Mouse (Mus musculus) ES-E14 (cell line): Measurements from ENCODE around the gene Rasgef1b. TPM values are rescaled to one million over a fixed set of nuclear protein-coding genes. Genes with fewer than 3 reads are reported as not detected.

ENCODE experiments used
- DNase-seq: peaks from one replicate; pipeline ENCODE4 v3.0.0-alpha.2; 2013; ENCODE audit warnings: low read depth, low spot score
- H3K27ac ChIP-seq: 2 replicates; pipeline ENCODE4 v1.5.1; 2012; ENCODE audit warnings: low read depth, mild to moderate bottlenecking, low read length, moderate library complexity, mixed read lengths; ENCODE audit not compliant: poor library complexity, insufficient read depth, severe bottlenecking
- H3K36me3 ChIP-seq: 2 replicates; pipeline ENCODE4 v1.6.1; 2012; ENCODE audit warnings: mild to moderate bottlenecking, low read length, moderate library complexity, mixed read lengths; ENCODE audit not compliant: control insufficient read depth, poor library complexity, insufficient read depth, severe bottlenecking
- H3K4me1 ChIP-seq, 2 experiments: fragments of 150-350 bp in 1 of 2; sonication (generic) in 1 of 2; 2 replicates each; pipeline ENCODE4 v1.6.1; 2012; ENCODE audit warnings: low read length in 2 of 2, mild to moderate bottlenecking in 1 of 2, mixed read lengths in 1 of 2; ENCODE audit not compliant: control insufficient read depth in 2 of 2, insufficient read depth in 2 of 2, poor library complexity in 1 of 2
- H3K4me3 ChIP-seq, 2 experiments: fragments of 150-350 bp in 1 of 2; sonication (generic) in 1 of 2; 2 replicates each; pipeline ENCODE4 v1.5.1; 2012; ENCODE audit warnings: low read length in 2 of 2, low read depth in 1 of 2, mild to moderate bottlenecking in 1 of 2, mixed read lengths in 1 of 2; ENCODE audit not compliant: insufficient read depth in 1 of 2, poor library complexity in 1 of 2, severe bottlenecking in 1 of 2
- H3K9ac ChIP-seq: 2 replicates; pipeline ENCODE4 v1.6.1; 2012; ENCODE audit warnings: low read depth, mild to moderate bottlenecking, low read length, mixed read lengths; ENCODE audit not compliant: poor library complexity, insufficient read depth, severe bottlenecking
- H3K9me3 ChIP-seq: fragments of 150-350 bp; sonication (generic); 2 replicates; pipeline ENCODE4 v1.6.1; 2012; ENCODE audit warnings: low read depth, mild to moderate bottlenecking, low read length; ENCODE audit not compliant: control insufficient read depth, insufficient read depth
- CHD2 ChIP-seq: IDR thresholded peaks from 2 replicates; pipeline ENCODE4 v1.6.1; 2014; ENCODE audit warnings: mild to moderate bottlenecking, low read depth, low read length, inconsistent platforms
- HCFC1 ChIP-seq: IDR thresholded peaks from 2 replicates; pipeline ENCODE4 v1.6.1; 2012; ENCODE audit warnings: low read length, inconsistent platforms, borderline replicate concordance; ENCODE audit not compliant: insufficient read depth
- MAFK ChIP-seq: IDR thresholded peaks from 2 replicates; pipeline ENCODE4 v1.6.1; 2014; ENCODE audit warnings: mild to moderate bottlenecking, low read depth, low read length, inconsistent platforms; ENCODE audit not compliant: insufficient read depth
- ZC3H11A ChIP-seq: IDR thresholded peaks from 2 replicates; pipeline ENCODE4 v1.6.1; 2012; ENCODE audit warnings: low read depth, mild to moderate bottlenecking, inconsistent platforms, low read length, borderline replicate concordance
- ZNF384 ChIP-seq: IDR thresholded peaks from 2 replicates; pipeline ENCODE4 v1.6.1; 2012; ENCODE audit warnings: low read depth, low read length, inconsistent platforms
- in situ Hi-C, 2 experiments: fragments of 600-800 bp; cut with MboI; formaldehyde crosslinking; loops; one replicate each; pipeline ENCODE4 v1.15.1; 2025; ENCODE audit warnings: low sequenced_read_pairs in 2 of 2, inconsistent platforms in 1 of 2; ENCODE audit not compliant: unreplicated experiment in 2 of 2
- total RNA-seq: library from RNA; depleted of rRNA; stranded (reverse); fragments of 300-350 nt; gene quantifications from 2 replicates; pipeline ENCODE4 v1.2.3, GENCODE M21; 2012

The Rasgef1b gene
- total RNA-seq, 1 experiment, result 2.8 TPM

DNA sequence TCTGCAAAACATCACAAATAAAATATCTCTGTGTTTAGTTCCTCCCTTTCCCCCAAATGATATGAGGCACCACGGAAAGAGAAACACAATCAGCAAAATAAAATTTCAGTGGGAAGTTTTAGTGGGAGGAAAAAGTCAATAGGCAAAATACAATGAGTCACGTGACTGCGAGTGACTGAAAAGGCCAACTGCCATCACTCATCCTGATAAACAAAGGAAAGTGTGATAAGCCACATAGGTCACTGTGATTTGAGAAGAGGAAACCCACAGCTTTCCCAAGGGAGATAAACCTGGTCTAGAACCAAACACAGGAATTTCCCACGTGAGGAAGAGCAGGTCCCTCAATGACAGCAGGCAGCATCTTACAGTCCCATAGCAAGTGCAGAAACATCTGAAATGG, 213.1 kb downstream of the Rasgef1b start:
- Histone ChIP-seq H3K4me1 (no peaks in the 10 kb centered on the region), H3K36me3 (no peaks in the 10 kb centered on the region), H3K9ac (no peak overlapping the region), H3K27ac (no peak overlapping the region), H3K4me3 (no peak overlapping the region), H3K9me3 (no peaks in the 10 kb centered on the region)
- TF ChIP-seq ZC3H11A (no peak), ZNF384 (no peak), MAFK (no peak)
- DNase-seq, result no peak
- in situ Hi-C loops, result no loop called here

- Histone ChIP-seq H3K36me3 (no peaks in the 10 kb centered on the region), H3K4me1 (no peaks in the 10 kb centered on the region), H3K9me3 (no peaks in the 10 kb centered on the region), H3K9ac (no peak overlapping the region), H3K4me3 (no peak overlapping the region), H3K27ac (no peak overlapping the region)
- in situ Hi-C loops, result no loop called here
- no peak for DNase-seq
- TF ChIP-seq MAFK (no peak), ZNF384 (no peak), ZC3H11A (no peak), CHD2 (no peak), HCFC1 (no peak)
These were observed 215.5 kb downstream of the Rasgef1b start for GRCm38 (mm10) chr5:99513209-99513880.

DNA sequence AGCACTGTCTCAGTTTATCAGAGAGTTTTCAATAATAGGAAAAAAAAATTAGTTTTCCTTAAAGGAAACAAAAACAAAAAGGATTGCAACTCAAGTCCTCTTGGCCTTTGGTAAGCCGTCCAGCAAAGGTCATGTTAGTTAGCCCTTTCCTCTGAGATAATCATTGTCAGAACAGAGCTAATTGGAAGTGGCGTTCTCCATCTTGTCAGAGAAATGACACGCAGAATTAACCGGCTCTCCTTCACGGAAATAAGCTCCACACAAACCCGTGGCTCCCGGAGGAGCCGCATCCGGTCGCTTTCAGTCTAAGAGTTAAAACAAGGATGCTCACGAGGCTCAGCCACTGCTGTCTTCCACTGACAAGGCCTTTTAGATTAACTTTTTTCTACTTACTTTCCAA, 217.8 kb downstream of the Rasgef1b start:
- H3K4me3 ChIP-seq, result no peak overlapping the region
- no peak for TF ChIP-seq HCFC1
- no peak for TF ChIP-seq ZNF384
- no peak for TF ChIP-seq CHD2
- TF ChIP-seq ZC3H11A, result no peak
- TF ChIP-seq MAFK, result no peak

DNA sequence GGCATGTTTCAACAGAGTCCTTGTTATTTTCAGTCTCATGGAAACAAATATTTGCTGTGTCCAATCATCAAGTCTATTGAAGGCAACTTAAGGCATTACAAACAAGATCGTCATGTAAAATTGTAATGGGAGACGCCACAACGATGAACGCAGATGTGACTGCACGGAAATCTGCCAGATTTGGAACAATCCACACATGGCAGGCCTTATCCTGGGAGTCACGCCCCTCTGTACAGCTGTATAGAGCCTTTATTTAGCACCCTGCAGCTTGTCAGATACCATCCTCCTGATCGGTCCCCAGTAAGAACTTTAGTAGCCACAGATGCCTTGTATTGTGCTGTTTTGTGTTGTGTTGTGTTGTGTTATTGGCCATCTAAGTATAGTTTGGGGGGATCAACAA, 222.8 kb downstream of the Rasgef1b start:
- H3K9ac ChIP-seq, result no peak overlapping the region
- H3K9me3 ChIP-seq, result no peaks in the 10 kb centered on the region
- TF ChIP-seq MAFK (no peak), HCFC1 (no peak), ZC3H11A (no peak), CHD2 (no peak), ZNF384 (no peak)
- no peaks in the 10 kb centered on the region for H3K36me3 ChIP-seq
- no peak for DNase-seq
- in situ Hi-C loops, result no loop called here
- H3K4me1 ChIP-seq, result no peaks in the 10 kb centered on the region
- H3K4me3 ChIP-seq, result no peak overlapping the region
- H3K27ac ChIP-seq, result no peak overlapping the region

More for the DNA sequence above, 217.8 kb downstream of the Rasgef1b start:
- Histone ChIP-seq H3K4me1 (no peaks in the 10 kb centered on the region), H3K27ac (no peak overlapping the region), H3K9ac (no peak overlapping the region), H3K9me3 (no peaks in the 10 kb centered on the region), H3K36me3 (no peaks in the 10 kb centered on the region)
- DNase-seq, result no peak
- in situ Hi-C loops, result no loop called here

DNA sequence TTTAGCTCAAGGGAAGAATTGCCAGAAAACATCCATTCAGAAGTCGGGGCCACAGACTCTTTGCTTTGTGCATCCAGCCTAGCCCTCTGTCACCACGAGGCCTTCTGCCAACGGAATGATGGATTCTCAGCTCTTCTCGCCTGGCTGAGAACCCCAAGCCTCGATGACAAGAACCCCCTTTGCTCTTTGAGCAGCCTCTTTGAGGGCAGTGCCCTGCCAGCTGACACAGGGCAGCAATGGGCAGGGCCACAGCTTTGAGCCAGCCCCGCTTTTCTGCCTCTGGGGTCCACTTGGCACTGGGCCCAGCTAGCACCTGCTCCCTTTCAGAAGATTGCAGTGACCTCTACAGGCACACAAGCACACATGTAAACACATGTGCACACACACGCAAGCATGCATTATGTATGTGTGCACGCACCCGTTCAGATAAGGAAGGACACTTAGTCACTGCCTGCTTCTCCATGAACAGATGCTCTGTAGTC, 224.5 kb downstream of the Rasgef1b start:
- TF ChIP-seq ZC3H11A (no peak), CHD2 (no peak), MAFK (no peak)
- H3K4me1 ChIP-seq, result no peaks in the 10 kb centered on the region
- no peaks in the 10 kb centered on the region for H3K9me3 ChIP-seq
- in situ Hi-C loops, result no loop called here
- no peak overlapping the region for H3K9ac ChIP-seq
- H3K4me3 ChIP-seq, result no peak overlapping the region
- H3K36me3 ChIP-seq, result no peaks in the 10 kb centered on the region
- no peak for DNase-seq
- no peak overlapping the region for H3K27ac ChIP-seq
